Mouse (Mus musculus): ENCODE measurements around the gene Ly75. TPM values are rescaled to one million over a fixed set of nuclear protein-coding genes. Genes with fewer than 3 reads are reported as not detected.

Ly75 gene
- total RNA-seq, 4 experiments from 2014 or later = 1.1 to 2.0 (median 1.5) TPM

DNA sequence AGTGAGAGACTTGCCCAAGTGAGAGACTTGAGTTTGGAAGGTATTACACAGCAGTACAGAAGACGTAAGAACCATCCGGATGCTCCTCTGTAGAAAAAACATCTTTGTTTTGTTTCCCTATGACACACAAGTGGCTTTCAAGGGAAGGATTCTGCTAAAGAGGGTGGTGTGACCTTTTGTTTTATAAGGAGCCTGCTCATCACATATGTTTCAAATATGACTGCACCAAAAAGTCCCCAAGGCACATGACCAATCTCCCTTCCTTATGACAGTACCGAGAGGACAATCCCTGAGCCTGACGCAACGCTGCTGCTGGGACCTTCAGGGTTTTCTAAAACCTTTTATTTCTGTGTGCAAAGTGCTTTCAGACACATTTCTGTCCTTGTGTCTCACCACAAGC lies 12.9 kb downstream of the Ly75 start:
- DNase-seq = no peak

DNA sequence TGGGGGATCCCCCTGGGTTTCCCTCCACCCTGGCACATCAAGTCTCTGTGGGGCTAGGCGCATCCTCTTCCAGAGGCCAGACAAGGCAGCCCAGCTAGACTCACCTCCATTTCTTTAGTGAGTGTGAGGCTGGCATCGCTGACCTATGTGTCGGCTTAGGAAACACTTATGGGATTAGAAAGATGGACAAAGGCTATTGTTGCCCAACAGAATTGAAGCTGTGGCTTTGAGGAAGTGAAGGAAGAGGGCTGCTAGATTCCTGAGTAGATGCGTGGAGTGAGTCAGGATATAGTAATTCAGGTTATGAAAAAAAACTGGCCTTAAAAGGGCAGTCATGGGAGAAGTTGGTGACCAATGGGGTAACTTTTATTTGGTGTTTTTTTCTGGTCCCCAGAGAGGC lies 13.6 kb downstream of the Ly75 start:
- no peak for DNase-seq

- DNase-seq = no peak
These were observed 15.2 kb downstream of the Ly75 start for GRCm38 (mm10) chr2:60367871-60368270.

- DNase-seq = no peak
These were observed 15.9 kb downstream of the Ly75 start for GRCm38 (mm10) chr2:60367204-60367603.

DNA sequence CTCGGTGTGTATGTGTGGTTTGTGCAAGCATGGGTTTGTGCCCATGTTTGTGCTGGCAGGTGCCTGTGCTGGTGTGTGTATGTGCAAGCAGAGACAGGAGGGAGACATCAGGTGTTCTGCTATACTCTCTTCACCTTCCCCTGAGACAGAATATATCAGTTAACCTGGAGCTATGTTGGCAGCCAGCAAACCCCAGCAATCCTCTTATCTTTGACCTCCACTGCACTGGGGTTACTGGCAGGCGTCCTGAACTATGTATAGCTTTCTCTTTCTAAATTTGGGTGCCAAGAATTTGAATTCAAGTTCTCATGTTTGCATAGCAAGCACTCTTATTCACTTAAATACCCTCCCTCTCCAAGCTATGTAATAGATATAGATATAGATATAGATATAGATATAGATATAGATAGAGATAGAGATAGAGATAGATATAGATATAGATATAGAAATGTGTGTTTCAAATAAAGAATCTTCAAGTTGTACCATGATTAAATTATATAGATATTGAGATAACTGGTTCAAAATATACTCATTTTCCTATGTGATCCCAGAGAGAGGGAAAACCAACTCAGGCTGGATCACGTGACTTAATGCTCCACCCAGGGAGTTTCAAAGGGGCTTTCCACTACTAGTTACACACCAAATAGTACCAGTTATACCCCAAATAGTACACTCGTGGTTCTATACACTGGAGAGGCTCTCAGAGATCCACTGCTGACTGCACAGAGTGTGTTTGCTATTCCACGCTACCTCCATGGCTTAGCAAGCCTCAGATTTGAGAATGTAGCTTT lies 17.1 kb downstream of the Ly75 start:
- no peak for DNase-seq

DNA sequence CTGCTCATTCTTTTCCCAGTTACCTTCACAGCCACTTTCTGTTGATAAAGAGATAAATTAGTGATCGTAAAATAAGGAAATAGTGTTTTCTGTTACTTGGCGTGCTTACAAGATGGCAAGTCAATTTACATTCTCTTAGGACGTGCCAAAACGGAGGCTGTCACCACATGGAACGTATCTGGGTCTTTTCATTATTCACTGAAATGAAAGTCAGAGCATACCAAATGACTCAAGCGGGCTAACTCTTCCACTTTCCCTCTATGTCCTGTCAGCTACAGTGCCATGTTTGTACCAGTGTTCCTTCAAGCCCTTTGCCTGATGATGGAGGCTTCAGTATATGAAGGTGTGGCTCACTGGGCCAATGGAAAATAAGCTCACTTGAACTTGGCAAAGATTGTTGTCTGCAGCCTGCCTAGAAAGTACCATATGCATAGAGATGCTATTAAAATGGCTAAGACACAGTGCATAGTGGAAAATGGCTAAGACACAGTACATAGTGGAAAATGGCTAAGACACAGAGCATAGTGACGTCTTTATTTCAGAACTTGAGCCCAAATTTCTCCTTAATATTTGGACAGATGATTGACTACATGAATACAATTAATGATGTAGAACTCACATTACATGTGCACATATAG lies 17.8 kb downstream of the Ly75 start:
- no peak for DNase-seq

DNA sequence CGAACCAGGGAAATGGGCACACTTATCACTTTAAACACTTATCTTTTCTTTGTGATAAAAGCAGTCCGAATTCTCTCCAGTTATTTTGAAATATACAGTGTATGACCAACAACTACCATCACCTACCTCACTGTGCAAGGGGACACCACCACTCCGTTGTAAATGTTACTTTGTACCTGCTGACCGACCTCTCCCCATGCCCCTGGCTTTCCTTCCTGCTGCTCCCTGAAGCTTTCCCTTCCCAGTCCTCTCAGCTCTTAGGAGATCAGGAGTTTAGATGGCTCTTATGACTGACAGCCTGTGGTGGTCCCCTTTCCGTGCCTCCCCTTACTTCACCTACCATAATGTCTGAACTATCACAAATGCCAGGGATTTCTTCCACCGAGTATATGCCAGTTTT lies 21.0 kb downstream of the Ly75 start:
- DNase-seq = no peak

DNA sequence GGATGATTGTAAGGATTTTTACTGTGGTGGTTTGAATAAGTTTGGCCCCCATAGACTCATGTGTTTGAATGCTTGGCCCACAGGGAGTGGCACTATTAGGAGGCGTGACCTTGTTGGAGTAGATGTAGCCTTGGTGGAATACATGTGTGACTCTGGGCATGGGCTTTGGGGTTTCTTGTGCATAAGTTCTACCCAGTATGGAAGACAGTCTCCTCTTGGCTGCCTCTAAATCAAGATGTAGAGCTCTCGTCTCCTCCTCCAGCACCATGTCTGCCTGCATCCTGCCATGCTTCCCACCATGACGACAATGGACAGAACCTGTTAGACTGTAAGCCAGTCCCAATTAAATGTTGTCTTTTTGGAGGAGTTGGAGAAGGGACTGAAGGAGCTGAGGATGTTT lies 23.3 kb downstream of the Ly75 start:
- no peak for DNase-seq

- DNase-seq = no peak
These were observed 27.8 kb downstream of the Ly75 start for GRCm38 (mm10) chr2:60355388-60355683.

GRCm38 (mm10) chr2:60354541-60355387 lies 28.3 kb downstream of the Ly75 start:
- no peak for DNase-seq

DNA sequence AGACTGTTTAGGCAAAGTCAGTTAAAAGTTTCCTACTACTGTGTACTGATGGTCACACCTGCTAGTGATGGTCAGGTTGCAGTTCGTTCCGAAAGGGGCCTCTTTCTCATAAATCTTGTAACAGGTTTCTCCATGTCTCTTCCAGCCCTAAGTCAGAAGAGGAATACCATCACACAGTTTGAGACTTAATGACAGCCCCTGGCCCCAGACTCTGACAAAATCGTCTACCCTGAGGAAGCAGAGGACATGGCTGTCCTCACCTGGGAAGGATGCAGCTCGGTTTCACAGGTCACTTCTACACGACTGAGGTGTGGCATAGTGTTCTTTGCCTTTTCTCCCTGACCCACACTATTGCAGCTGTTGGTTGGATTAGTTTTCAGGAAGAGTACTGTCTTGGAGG lies 30.8 kb downstream of the Ly75 start:
- DNase-seq = no peak

DNA sequence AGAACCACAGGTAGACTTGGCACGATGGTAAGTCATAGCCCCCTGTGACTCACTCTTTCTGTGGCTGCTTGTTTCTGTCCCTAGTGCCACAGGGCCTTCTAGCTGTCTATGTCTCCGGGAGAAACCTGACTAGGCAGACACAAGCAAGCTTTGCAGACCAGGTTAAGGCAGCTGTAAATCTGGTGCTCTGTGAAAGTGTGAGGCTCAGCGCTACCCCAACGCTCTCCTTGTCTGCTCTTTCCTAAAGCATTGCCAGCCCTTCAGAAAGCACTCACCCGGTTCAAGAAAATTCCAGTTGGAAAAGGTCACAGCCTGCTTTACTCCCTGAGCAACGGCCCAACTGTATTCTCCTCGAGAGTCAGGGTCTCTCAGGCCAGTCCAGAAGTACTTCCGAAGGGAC lies 31.3 kb downstream of the Ly75 start:
- DNase-seq = no peak

- DNase-seq = no peak
These were observed 35.2 kb downstream of the Ly75 start for GRCm38 (mm10) chr2:60347875-60348274.

GRCm38 (mm10) chr2:60346531-60346930 lies 36.6 kb downstream of the Ly75 start:
- DNase-seq = no peak

DNA sequence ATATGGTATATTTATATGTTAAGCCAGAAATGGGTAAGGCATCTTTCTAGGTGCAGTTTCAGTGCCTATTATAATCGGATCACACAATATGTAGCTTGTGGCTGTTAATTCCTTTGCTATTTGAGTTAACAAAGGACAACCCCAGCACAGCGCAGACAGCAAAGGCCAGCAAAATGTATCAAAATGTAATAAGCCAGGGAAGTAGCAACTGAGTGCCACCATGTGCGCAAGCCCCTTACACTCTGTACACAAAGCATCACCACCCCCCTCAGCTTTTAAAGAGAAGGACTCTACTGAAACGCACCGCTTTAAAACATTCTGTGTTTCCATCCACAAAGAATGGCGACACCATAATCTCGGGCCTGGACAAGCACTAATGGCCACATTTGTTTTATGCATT lies 37.4 kb downstream of the Ly75 start:
- no peak for DNase-seq

DNA sequence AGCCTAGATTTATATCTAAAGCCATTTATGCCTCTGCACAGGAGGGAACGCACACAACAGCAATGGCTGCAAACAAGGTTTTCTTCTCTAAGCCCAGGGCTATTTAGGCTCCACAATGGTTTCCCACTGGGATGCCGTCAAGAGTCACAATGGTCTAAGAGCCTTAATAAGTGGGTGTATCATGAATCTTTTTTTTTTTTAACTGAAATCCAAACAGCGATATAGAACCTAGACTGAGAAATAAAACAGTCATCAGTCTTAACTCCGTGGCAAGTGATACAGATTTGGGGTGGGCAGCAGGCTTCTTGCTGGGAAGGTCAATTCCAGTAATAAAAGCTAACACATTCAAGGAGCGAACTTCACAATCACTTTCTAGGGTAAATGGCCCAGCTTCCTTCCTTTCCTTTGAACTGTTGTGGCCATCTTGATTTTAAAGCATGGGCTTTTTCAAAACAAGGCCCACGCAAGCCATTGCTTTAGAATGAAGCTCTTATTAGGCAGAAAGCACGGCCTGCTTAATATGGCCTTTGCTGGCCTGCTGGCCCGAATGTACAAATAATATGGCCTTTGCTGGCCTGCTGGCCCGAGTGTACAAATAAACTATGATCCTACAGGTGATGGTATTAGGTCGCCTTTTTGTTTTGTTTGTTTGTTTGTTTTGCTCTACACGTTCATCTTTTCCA lies 39.4 kb downstream of the Ly75 start:
- DNase-seq = no peak

DNA sequence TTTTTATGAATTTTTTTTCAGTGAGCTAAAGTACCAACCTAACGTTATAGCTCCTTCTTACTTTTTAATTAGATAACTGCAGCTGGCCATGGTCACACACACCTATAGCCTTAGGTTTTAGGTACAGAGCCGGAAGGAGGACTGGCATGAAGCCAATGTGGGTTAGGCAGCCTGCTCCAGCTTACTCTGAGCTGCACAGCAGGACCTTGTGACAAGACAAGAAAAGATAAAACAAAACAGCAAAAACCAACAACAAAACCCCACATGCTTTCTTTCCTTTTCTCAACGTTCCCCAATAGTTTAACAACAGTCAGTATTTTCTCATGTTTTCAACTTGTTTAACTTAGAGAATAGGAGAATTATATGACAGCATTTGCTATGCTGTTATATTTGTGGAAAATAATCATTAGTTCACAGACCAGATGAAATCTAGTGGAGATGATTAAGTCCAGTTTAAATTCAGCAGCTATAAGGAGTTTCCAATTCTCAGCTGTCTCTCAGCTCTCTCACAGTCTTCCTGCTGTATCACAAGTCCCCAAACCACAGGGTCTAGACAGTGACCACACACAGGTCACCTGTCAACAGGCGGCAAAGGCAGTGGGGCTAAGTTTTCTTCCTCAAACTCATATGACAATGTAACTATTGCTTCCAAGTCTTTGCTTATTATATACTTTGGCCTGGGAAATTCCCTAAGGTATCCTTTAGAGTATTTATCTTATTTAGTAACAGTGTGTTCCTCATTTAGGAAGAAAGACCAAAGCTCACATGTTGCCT lies 40.8 kb downstream of the Ly75 start:
- DNase-seq = no peak

GRCm38 (mm10) chr2:60337937-60338336 lies 45.2 kb downstream of the Ly75 start:
- no peak for DNase-seq

DNA sequence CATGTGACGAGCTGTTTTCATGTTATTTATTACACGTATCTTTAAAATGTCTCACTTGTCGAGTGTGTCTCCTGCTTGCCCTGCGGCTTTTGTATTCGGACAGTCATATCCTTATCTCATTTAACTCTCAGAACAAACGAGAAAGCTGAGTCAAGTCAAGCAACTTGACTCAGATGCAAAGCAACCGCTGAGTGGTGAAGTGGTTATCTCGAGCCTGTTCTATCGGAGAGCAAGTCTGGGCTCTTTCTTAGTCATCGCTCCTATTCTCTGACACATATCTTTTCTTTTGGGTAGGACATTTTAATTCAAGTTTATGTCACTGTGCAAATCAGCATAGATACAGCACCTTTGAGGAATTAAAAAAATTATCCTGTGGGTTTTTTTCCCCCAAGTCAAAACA lies 54.5 kb downstream of the Ly75 start:
- no peak for DNase-seq

- DNase-seq = no peak
These were observed 55.5 kb downstream of the Ly75 start for GRCm38 (mm10) chr2:60327581-60327980.

GRCm38 (mm10) chr2:60326948-60327347 lies 56.2 kb downstream of the Ly75 start:
- DNase-seq = no peak

- DNase-seq = no peak
These were observed 59.7 kb downstream of the Ly75 start for GRCm38 (mm10) chr2:60323411-60323810.
